Mouse (Mus musculus): ENCODE results near the gene Unc79. TPM values are rescaled to one million over a fixed set of nuclear protein-coding genes. Genes with fewer than 3 reads are reported as not detected.

Unc79 gene
- polyA plus RNA-seq, 1 experiment, result 0.27 TPM

- H3K27ac ChIP-seq (ENCODE audit: insufficient read depth, low read length), result no peak overlapping the region
- no peak overlapping the region for H3K4me3 ChIP-seq (ENCODE audit: low read depth, low read length)
- TF ChIP-seq CTCF (IDR thresholded peaks at IDR 0.05; ENCODE audit: low read depth, low read length), result no peak
- no peak for TF ChIP-seq POLR2A (IDR thresholded peaks at IDR 0.05; ENCODE audit: insufficient read depth, low read length)
- TF ChIP-seq EP300 (IDR thresholded peaks at IDR 0.05; ENCODE audit: insufficient read depth, low read depth, low read length), result no peak
- H3K27me3 ChIP-seq (ENCODE audit: control insufficient read depth, insufficient read depth, low read length, poor library complexity, severe bottlenecking), result no peaks in the 10 kb centered on the region
- no peaks in the 10 kb centered on the region for H3K4me1 ChIP-seq (ENCODE audit: control insufficient read depth, insufficient read depth, low read length)
- H3K36me3 ChIP-seq (ENCODE audit: control insufficient read depth, insufficient read depth, low read length, poor library complexity, severe bottlenecking), result no peaks in the 10 kb centered on the region
- no peak overlapping the region for H3K9ac ChIP-seq (ENCODE audit: low read depth, poor library complexity, severe bottlenecking)
- H3K9me3 ChIP-seq (replicated peaks; ENCODE audit: control insufficient read depth, insufficient read depth, low read length, poor library complexity, severe bottlenecking), result no peaks in the 10 kb centered on the region
Observed at GRCm38 (mm10) chr12:103192996-103193395, 244.3 kb downstream of the Unc79 start.

DNA sequence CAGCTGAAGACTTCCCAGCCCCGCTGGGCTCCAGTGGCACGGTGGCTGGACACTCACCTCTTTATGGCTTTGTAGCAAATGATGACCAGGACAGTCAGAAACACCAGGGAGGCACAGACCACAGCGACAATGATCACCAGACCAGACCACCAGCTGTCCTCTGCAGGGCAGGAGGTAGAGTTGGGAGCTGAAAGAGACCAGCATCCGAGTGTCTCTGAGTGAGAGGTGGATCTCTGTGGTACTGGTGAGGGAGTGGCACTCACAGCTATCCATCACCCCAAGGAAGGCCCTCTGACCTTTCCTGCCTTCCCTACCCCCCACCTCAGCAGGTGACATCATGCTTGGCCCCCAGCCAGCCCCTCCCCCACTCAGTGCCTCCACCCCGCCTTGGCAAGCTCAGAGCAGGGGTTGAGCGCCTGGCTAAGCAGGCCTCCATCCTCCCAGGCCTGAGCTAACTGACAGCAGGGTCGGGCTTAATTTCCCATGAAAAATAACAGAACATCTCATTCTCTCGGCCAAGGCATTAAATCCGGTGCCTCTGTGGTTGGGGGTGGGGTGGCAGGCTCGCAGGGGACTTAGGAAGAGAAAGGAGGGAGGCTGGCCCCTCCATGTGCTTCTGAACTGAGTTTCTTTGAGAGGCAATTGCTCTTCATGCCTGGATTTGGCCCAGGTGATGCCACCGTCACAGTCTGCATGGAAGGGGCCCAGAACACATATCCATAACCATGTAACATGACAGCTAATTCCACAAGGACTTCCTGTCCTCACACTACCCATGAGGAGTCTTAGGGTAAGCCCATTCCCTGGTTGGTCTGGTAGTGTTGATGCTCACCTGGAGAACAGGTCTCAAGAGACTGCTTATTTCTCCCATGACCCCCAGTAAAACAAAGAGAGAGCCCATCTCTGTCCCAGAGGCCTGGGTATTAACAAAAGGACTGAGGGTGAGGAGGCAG is 254.2 kb downstream of the Unc79 start:
- H3K9me3 ChIP-seq (replicated peaks; ENCODE audit: control insufficient read depth, insufficient read depth, low read length, poor library complexity, severe bottlenecking), result no peaks in the 10 kb centered on the region
- H3K27me3 ChIP-seq (ENCODE audit: control insufficient read depth, insufficient read depth, low read length, poor library complexity, severe bottlenecking), result no peaks in the 10 kb centered on the region
- H3K9ac ChIP-seq (ENCODE audit: low read depth, poor library complexity, severe bottlenecking), result no peak overlapping the region
- H3K36me3 ChIP-seq (ENCODE audit: control insufficient read depth, insufficient read depth, low read length, poor library complexity, severe bottlenecking), result no peaks in the 10 kb centered on the region
- no peak overlapping the region for H3K27ac ChIP-seq (ENCODE audit: insufficient read depth, low read length)
- TF ChIP-seq EP300 (IDR thresholded peaks at IDR 0.05; ENCODE audit: insufficient read depth, low read depth, low read length) (no peak), POLR2A (IDR thresholded peaks at IDR 0.05; ENCODE audit: insufficient read depth, low read length) (no peak), CTCF (IDR thresholded peaks at IDR 0.05; ENCODE audit: low read depth, low read length) (no peak)
- no peaks in the 10 kb centered on the region for H3K4me1 ChIP-seq (ENCODE audit: control insufficient read depth, insufficient read depth, low read length)
- no peak overlapping the region for H3K4me3 ChIP-seq (ENCODE audit: low read depth, low read length)

DNA sequence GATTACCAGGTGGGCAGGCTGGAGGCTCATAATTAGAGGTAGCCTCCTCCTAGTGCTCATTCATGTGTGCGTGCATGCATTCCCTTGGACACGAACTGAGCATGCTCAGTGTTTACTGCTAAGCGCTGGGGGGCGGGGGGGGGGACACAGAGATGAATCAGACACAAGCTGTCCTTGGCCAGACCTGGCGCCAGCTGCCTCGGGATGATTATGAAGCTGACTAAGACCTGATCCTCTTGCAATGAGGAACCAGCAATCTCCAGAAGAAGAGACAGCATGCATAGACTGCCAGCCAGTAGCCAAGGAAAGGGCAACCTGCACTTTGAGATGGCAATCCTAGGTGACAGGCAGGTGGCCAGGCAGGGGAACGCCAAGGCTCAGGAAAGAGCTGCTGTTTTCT is 256.9 kb downstream of the Unc79 start:
- H3K4me1 ChIP-seq (ENCODE audit: control insufficient read depth, insufficient read depth, low read length), result no peaks in the 10 kb centered on the region
- H3K9me3 ChIP-seq (replicated peaks; ENCODE audit: control insufficient read depth, insufficient read depth, low read length, poor library complexity, severe bottlenecking), result no peaks in the 10 kb centered on the region
- no peaks in the 10 kb centered on the region for H3K36me3 ChIP-seq (ENCODE audit: control insufficient read depth, insufficient read depth, low read length, poor library complexity, severe bottlenecking)
- TF ChIP-seq POLR2A (IDR thresholded peaks at IDR 0.05; ENCODE audit: insufficient read depth, low read length) (no peak), EP300 (IDR thresholded peaks at IDR 0.05; ENCODE audit: insufficient read depth, low read depth, low read length) (no peak)
- H3K27me3 ChIP-seq (ENCODE audit: control insufficient read depth, insufficient read depth, low read length, poor library complexity, severe bottlenecking), result no peaks in the 10 kb centered on the region
- H3K9ac ChIP-seq (ENCODE audit: low read depth, poor library complexity, severe bottlenecking), result no peak overlapping the region
- no peak overlapping the region for H3K4me3 ChIP-seq (ENCODE audit: low read depth, low read length)
- no peak overlapping the region for H3K27ac ChIP-seq (ENCODE audit: insufficient read depth, low read length)

- H3K4me1 ChIP-seq (ENCODE audit: control insufficient read depth, insufficient read depth, low read length), result no peaks in the 10 kb centered on the region
- H3K9me3 ChIP-seq (replicated peaks; ENCODE audit: control insufficient read depth, insufficient read depth, low read length, poor library complexity, severe bottlenecking), result no peaks in the 10 kb centered on the region
- H3K4me3 ChIP-seq (ENCODE audit: low read depth, low read length), result no peak overlapping the region
- no peak overlapping the region for H3K27ac ChIP-seq (ENCODE audit: insufficient read depth, low read length)
- no peaks in the 10 kb centered on the region for H3K36me3 ChIP-seq (ENCODE audit: control insufficient read depth, insufficient read depth, low read length, poor library complexity, severe bottlenecking)
- no peaks in the 10 kb centered on the region for H3K27me3 ChIP-seq (ENCODE audit: control insufficient read depth, insufficient read depth, low read length, poor library complexity, severe bottlenecking)
- TF ChIP-seq POLR2A (IDR thresholded peaks at IDR 0.05; ENCODE audit: insufficient read depth, low read length), result no peak
- no peak for TF ChIP-seq EP300 (IDR thresholded peaks at IDR 0.05; ENCODE audit: insufficient read depth, low read depth, low read length)
- TF ChIP-seq CTCF (IDR thresholded peaks at IDR 0.05; ENCODE audit: low read depth, low read length), result no peak
- H3K9ac ChIP-seq (ENCODE audit: low read depth, poor library complexity, severe bottlenecking), result no peak overlapping the region
Observed at GRCm38 (mm10) chr12:103209581-103209980, 260.9 kb downstream of the Unc79 start.

DNA sequence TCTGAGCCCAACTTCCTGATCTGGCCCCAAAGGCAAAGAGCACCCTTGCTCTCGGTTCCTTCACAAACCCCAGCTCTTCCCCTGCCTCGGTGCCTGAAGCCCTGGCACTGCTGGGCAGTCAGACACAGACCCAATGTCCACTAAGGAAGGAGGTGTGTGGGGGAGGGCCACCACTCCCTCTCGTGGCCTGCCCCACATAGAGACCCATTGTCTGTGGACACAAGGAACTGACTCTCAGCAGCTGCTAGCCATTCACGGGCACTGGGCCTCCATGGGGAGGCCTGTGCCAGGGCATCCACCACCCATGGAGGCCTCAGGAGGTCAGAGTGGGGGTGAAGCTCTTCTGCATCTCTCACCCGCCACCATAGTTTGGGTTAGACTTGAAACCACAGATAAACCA is 262.4 kb downstream of the Unc79 start:
- Histone ChIP-seq H3K36me3 (ENCODE audit: control insufficient read depth, insufficient read depth, low read length, poor library complexity, severe bottlenecking) (no peaks in the 10 kb centered on the region), H3K27me3 (ENCODE audit: control insufficient read depth, insufficient read depth, low read length, poor library complexity, severe bottlenecking) (no peaks in the 10 kb centered on the region), H3K4me1 (ENCODE audit: control insufficient read depth, insufficient read depth, low read length) (no peaks in the 10 kb centered on the region), H3K9ac (ENCODE audit: low read depth, poor library complexity, severe bottlenecking) (no peak overlapping the region), H3K9me3 (replicated peaks; ENCODE audit: control insufficient read depth, insufficient read depth, low read length, poor library complexity, severe bottlenecking) (no peaks in the 10 kb centered on the region), H3K4me3 (ENCODE audit: low read depth, low read length) (no peak overlapping the region), H3K27ac (ENCODE audit: insufficient read depth, low read length) (no peak overlapping the region)
- no peak for TF ChIP-seq POLR2A (IDR thresholded peaks at IDR 0.05; ENCODE audit: insufficient read depth, low read length)
- no peak for TF ChIP-seq EP300 (IDR thresholded peaks at IDR 0.05; ENCODE audit: insufficient read depth, low read depth, low read length)
- no peak for TF ChIP-seq CTCF (IDR thresholded peaks at IDR 0.05; ENCODE audit: low read depth, low read length)

DNA sequence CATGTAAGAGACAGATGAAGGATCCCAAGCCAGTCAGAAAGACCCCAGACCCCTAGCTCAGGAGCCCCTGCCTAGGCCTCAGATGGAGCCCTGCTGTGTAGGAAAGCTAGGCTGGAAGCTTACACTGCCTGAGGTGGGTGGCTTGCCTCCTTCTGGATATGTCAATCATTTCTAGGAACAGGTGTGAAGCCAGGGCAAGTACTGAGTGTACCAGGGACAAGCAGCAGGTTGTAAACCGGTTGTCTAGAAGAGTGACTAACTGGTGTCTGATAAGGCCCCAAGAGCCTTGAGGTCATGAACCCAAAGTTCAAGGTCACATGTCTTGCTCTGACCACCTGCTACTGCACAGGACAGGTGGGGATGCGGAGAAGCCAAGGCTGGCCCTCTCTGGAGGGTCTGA is 264.9 kb downstream of the Unc79 start:
- no peaks in the 10 kb centered on the region for H3K4me1 ChIP-seq (ENCODE audit: control insufficient read depth, insufficient read depth, low read length)
- H3K9me3 ChIP-seq (replicated peaks; ENCODE audit: control insufficient read depth, insufficient read depth, low read length, poor library complexity, severe bottlenecking), result no peaks in the 10 kb centered on the region
- H3K9ac ChIP-seq (ENCODE audit: low read depth, poor library complexity, severe bottlenecking), result no peak overlapping the region
- H3K4me3 ChIP-seq (ENCODE audit: low read depth, low read length), result no peak overlapping the region
- no peaks in the 10 kb centered on the region for H3K36me3 ChIP-seq (ENCODE audit: control insufficient read depth, insufficient read depth, low read length, poor library complexity, severe bottlenecking)
- TF ChIP-seq EP300 (IDR thresholded peaks at IDR 0.05; ENCODE audit: insufficient read depth, low read depth, low read length), result no peak
- no peaks in the 10 kb centered on the region for H3K27me3 ChIP-seq (ENCODE audit: control insufficient read depth, insufficient read depth, low read length, poor library complexity, severe bottlenecking)
- no peak overlapping the region for H3K27ac ChIP-seq (ENCODE audit: insufficient read depth, low read length)

Data from ES-Bruce4 (cell line).